Mouse (Mus musculus): ENCODE results near the gene Vmn1r38. TPM values are rescaled to one million over a fixed set of nuclear protein-coding genes. Genes with fewer than 3 reads are reported as not detected.
"Not testable (repeated sequence)": the region's sequence is repeated elsewhere in the genome, so short reads cannot be mapped to it uniquely, and the experiment has no call there.

Gene Vmn1r38
- polyA plus RNA-seq (2014; fragmentation: Nextera tagmentation; extraction: Ambion mirVana): not detected in 2 replicates

- H3K9ac ChIP-seq (replicated peaks; ENCODE audit: low read depth, low read length); H3K4me2 ChIP-seq (replicated peaks; ENCODE audit: low read depth, low read length); H3K4me1 ChIP-seq (ENCODE audit: control insufficient read depth, insufficient read depth, low read length); H3K27ac ChIP-seq (ENCODE audit: low read length); H3K36me3 ChIP-seq (ENCODE audit: control insufficient read depth, insufficient read depth, low read length); H3K4me3 ChIP-seq (ENCODE audit: low read depth, low read length); ATAC-seq (ENCODE audit: insufficient number of reproducible peaks, insufficient read depth, low FRiP score, low read depth); H3K27me3 ChIP-seq (ENCODE audit: control insufficient read depth, insufficient read depth, low read length); H3K9me3 ChIP-seq (ENCODE audit: control insufficient read depth, low read depth, low read length): not testable (repeated sequence)
Observed at GRCm38 (mm10) chr6:66782527-66782926, at the start of gene Vmn1r38. Vmn1r38 (minus strand) TSS chr6:66782627.

- no peak within 1 kb of the TSS for H3K27ac ChIP-seq (ENCODE audit: low read length)
- ATAC-seq (ENCODE audit: insufficient number of reproducible peaks, insufficient read depth, low FRiP score, low read depth): no peak
- no peaks in the 10 kb centered on the region for H3K36me3 ChIP-seq (ENCODE audit: control insufficient read depth, insufficient read depth, low read length)
- no peak within 1 kb of the TSS for H3K4me2 ChIP-seq (replicated peaks; ENCODE audit: low read depth, low read length)
- H3K4me3 ChIP-seq (ENCODE audit: low read depth, low read length): no peak within 1 kb of the TSS
- no peaks in the 10 kb centered on the region for H3K4me1 ChIP-seq (ENCODE audit: control insufficient read depth, insufficient read depth, low read length)
- no peak within 1 kb of the TSS for H3K9ac ChIP-seq (replicated peaks; ENCODE audit: low read depth, low read length)
- H3K27me3 ChIP-seq (ENCODE audit: control insufficient read depth, insufficient read depth, low read length): no peaks in the 10 kb centered on the region
- 89% methylated on average over 2 of the region's 2 CpGs for WGBS
- H3K9me3 ChIP-seq (ENCODE audit: control insufficient read depth, low read depth, low read length): no peaks in the 10 kb centered on the region
Observed at GRCm38 (mm10) chr6:66810509-66810908, 28.1 kb upstream of the Vmn1r38 start, which contains the start of gene Vmn1r39. Vmn1r39 (minus strand) TSS chr6:66810609.

GRCm38 (mm10) chr6:66806311-66806710 is 23.9 kb upstream of the Vmn1r38 start:
- no peak for ATAC-seq (ENCODE audit: insufficient number of reproducible peaks, insufficient read depth, low FRiP score, low read depth)
- 65% methylated on average over 1 of the region's 1 CpGs for WGBS

GRCm38 (mm10) chr6:66805713-66806112 is 23.3 kb upstream of the Vmn1r38 start:
- no peaks in the 10 kb centered on the region for H3K4me1 ChIP-seq (ENCODE audit: control insufficient read depth, insufficient read depth, low read length)
- no peak overlapping the region for H3K9ac ChIP-seq (replicated peaks; ENCODE audit: low read depth, low read length)
- no peaks in the 10 kb centered on the region for H3K36me3 ChIP-seq (ENCODE audit: control insufficient read depth, insufficient read depth, low read length)
- no peaks in the 10 kb centered on the region for H3K27me3 ChIP-seq (ENCODE audit: control insufficient read depth, insufficient read depth, low read length)
- 82% methylated on average over 3 of the region's 3 CpGs for WGBS
- ATAC-seq (ENCODE audit: insufficient number of reproducible peaks, insufficient read depth, low FRiP score, low read depth): no peak
- no peak overlapping the region for H3K4me3 ChIP-seq (ENCODE audit: low read depth, low read length)
- no peak overlapping the region for H3K27ac ChIP-seq (ENCODE audit: low read length)
- no peaks in the 10 kb centered on the region for H3K9me3 ChIP-seq (ENCODE audit: control insufficient read depth, low read depth, low read length)
- H3K4me2 ChIP-seq (replicated peaks; ENCODE audit: low read depth, low read length): no peak overlapping the region

More at GRCm38 (mm10) chr6:66806311-66806710, 23.9 kb upstream of the Vmn1r38 start:
- no peaks in the 10 kb centered on the region for H3K9me3 ChIP-seq (ENCODE audit: control insufficient read depth, low read depth, low read length)
- H3K9ac ChIP-seq (replicated peaks; ENCODE audit: low read depth, low read length): no peak overlapping the region
- no peak overlapping the region for H3K27ac ChIP-seq (ENCODE audit: low read length)
- no peaks in the 10 kb centered on the region for H3K27me3 ChIP-seq (ENCODE audit: control insufficient read depth, insufficient read depth, low read length)
- H3K36me3 ChIP-seq (ENCODE audit: control insufficient read depth, insufficient read depth, low read length): no peaks in the 10 kb centered on the region
- no peak overlapping the region for H3K4me2 ChIP-seq (replicated peaks; ENCODE audit: low read depth, low read length)
- no peak overlapping the region for H3K4me3 ChIP-seq (ENCODE audit: low read depth, low read length)
- no peaks in the 10 kb centered on the region for H3K4me1 ChIP-seq (ENCODE audit: control insufficient read depth, insufficient read depth, low read length)

- ATAC-seq (ENCODE audit: insufficient number of reproducible peaks, insufficient read depth, low FRiP score, low read depth); H3K4me1 ChIP-seq (ENCODE audit: control insufficient read depth, insufficient read depth, low read length); H3K27me3 ChIP-seq (ENCODE audit: control insufficient read depth, insufficient read depth, low read length); H3K4me2 ChIP-seq (replicated peaks; ENCODE audit: low read depth, low read length); H3K4me3 ChIP-seq (ENCODE audit: low read depth, low read length); H3K27ac ChIP-seq (ENCODE audit: low read length); H3K9ac ChIP-seq (replicated peaks; ENCODE audit: low read depth, low read length); H3K9me3 ChIP-seq (ENCODE audit: control insufficient read depth, low read depth, low read length); H3K36me3 ChIP-seq (ENCODE audit: control insufficient read depth, insufficient read depth, low read length): not testable (repeated sequence)
Observed at GRCm38 (mm10) chr6:66729082-66729481, 53.3 kb downstream of the Vmn1r38 start, which contains the start of gene Vmn1r37. Vmn1r37 (plus strand) TSS chr6:66729382.

Other genes starting within 250 kb of the Vmn1r38 start
- 107 and 108 TPM in 2 replicates for gene Mad2l1, start 247.2 kb downstream of the Vmn1r38 start, polyA plus RNA-seq (2014; fragmentation: Nextera tagmentation; extraction: Ambion mirVana)
- 0.15 and 0.26 TPM in 2 replicates for gene Vmn1r32, start 222.5 kb downstream of the Vmn1r38 start, polyA plus RNA-seq (2014; fragmentation: Nextera tagmentation; extraction: Ambion mirVana)
- gene Vmn1r33, start 164.3 kb downstream of the Vmn1r38 start, polyA plus RNA-seq (2014; fragmentation: Nextera tagmentation; extraction: Ambion mirVana): not detected in 2 replicates
- not detected in 2 replicates for gene Vmn1r34, start 138.7 kb downstream of the Vmn1r38 start, polyA plus RNA-seq (2014; fragmentation: Nextera tagmentation; extraction: Ambion mirVana)
- not detected in 2 replicates for gene Vmn1r35, start 96.7 kb downstream of the Vmn1r38 start, polyA plus RNA-seq (2014; fragmentation: Nextera tagmentation; extraction: Ambion mirVana)
- gene Vmn1r36, start 63.5 kb downstream of the Vmn1r38 start, polyA plus RNA-seq (2014; fragmentation: Nextera tagmentation; extraction: Ambion mirVana): not detected in 2 replicates
- gene Vmn1r37, start 53.2 kb downstream of the Vmn1r38 start, polyA plus RNA-seq (2014; fragmentation: Nextera tagmentation; extraction: Ambion mirVana): not detected in 2 replicates
- not detected in 2 replicates for gene Vmn1r39, start 28.0 kb upstream of the Vmn1r38 start, polyA plus RNA-seq (2014; fragmentation: Nextera tagmentation; extraction: Ambion mirVana)
- 130 and 134 TPM in 2 replicates for gene Gng12, start 113.8 kb upstream of the Vmn1r38 start, polyA plus RNA-seq (2014; fragmentation: Nextera tagmentation; extraction: Ambion mirVana)